Mouse (Mus musculus) cerebellum, adult 9-11 months (tissue): ENCODE data around the gene Tmem184b.

ENCODE experiments used
- DNase-seq: peaks from one replicate; pipeline ENCODE4 v3.0.0; 2022

Tmem184b gene

DNA sequence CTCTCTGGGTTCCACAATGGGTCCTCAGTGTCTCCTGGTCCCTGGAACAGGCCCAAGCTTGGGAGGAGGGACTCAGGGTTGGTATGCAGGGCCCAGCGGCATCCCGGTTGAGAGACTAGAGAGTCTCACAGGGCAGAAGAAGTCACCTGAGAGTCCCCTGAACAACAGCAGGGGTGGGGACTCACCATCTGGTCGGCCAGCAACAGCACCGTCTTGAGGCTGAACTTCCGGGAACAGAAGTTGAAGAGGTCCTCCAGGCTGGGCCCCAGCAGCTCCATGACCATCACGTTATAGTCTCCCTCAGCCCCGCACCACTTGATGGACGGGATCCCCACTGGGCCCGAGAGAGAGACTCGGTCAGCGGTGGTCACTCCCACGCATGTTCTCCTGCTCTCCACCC is 26.2 kb upstream of the Tmem184b start:
- no peak for DNase-seq

- no peak for DNase-seq
These were observed 25.2 kb upstream of the Tmem184b start for GRCm38 (mm10) chr15:79428616-79429015.

- no peak for DNase-seq
These were observed 24.1 kb upstream of the Tmem184b start for GRCm38 (mm10) chr15:79427516-79427915.

GRCm38 (mm10) chr15:79425516-79425915 is 22.1 kb upstream of the Tmem184b start:
- no peak for DNase-seq

- no peak for DNase-seq
These were observed 21.2 kb upstream of the Tmem184b start for GRCm38 (mm10) chr15:79424602-79425001.

DNA sequence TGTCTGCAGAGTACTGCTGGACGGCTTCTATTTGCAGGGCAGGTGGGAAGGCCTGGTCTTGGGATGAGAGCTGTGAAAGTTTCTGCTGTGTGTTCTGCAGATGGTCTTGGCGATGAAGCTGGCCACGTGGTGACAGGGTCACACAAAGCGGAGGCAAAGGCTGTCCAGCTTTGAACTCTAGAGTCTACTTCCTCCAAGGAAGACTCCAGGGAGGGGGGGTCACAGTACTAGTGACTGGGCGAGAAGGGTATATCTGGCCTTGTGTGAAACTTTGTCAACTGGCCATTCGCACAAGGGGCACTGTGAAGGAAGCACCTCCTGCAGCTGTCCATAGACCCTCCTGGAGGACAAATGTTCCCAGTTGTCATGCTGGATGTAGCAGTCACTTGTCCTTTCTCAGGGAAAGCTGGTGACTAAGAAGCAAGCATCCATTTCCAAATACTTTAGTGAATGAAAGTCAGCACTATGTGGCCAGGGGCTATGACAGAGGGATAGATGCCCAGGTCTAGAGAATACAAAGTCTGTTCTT is 19.4 kb upstream of the Tmem184b start:
- no peak for DNase-seq

- DNase-seq = no peak
These were observed 15.3 kb upstream of the Tmem184b start for GRCm38 (mm10) chr15:79418677-79419076.

- no peak for DNase-seq
These were observed 14.9 kb upstream of the Tmem184b start for GRCm38 (mm10) chr15:79418265-79418664.

DNA sequence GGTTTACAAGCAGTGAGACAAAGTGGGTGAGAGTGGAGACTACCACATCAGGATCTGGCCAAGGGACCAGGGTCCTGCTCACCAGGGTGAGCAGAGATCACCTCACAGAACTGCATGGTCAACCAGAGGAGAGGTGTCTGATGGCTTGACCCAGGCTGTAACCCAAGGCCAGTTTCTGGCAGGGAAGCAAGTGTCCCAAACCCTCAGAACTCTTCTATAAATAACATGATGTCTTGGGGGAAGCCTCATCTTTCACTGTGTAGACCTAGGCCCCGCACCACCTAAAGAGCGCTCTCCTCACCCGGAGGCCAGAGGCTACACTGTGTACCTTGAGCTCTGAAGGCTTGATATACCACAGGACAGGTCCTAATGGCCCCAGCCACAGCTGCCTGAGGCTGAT is 14.0 kb upstream of the Tmem184b start:
- no peak for DNase-seq

GRCm38 (mm10) chr15:79416460-79417085 is 13.2 kb upstream of the Tmem184b start:
- DNase-seq = no peak

DNA sequence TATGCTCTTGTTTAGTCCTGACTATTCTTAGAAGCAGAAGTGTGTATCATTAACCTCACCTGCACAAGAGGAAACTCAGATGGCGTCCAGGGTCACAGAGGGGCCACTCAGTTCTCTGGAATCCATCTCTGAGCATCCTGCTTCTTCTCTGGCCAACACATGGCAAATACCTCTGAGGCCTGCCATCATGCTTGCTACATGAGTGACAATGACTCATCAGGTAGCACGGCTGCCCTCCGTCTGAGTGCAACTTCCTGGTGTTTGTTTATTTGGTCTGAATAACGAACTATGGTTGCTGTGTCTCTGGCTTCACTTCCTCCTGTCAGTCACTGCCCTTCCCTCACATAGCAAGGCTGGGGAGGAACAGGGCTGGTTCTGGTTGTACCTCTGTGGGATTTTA is 11.1 kb upstream of the Tmem184b start:
- DNase-seq = no peak

DNA sequence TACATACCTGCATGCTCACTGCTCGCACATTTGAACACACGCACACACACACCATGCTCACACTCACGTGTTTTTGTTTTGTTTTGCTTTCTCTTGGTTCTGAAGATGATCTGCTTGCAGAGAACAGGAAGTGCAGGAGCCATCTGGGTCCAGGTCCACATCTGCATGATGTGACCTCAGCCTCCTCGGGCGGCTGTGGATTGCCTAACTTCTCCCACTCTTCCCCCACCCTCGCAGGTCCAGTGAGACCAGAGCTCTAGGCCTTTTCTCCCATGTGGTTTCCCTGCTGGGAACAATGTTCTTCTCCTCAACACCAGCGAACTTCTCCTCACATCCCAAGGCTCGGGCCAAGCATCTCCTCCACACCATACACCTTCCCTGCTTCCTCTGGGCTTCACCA is 10.4 kb upstream of the Tmem184b start:
- DNase-seq = no peak

DNA sequence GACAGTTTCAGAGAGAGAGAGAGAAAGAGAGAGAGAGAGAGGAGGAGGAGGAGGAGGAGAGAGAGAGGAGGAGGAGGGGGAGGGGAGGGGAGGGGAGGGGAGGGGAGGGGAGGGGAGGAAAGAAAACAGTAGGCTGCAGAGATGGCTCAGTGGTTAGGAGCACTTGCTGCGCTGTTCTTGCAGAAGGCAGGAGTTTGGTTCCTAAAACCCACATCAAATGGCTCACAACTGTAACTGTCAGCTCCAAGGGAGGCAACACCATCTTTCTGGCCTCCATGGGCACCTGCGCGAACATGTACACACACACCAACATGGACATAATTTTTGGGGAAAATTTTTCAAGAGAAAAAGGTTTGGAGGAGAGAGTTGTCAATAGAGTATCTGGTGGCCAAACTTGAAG is 9.8 kb upstream of the Tmem184b start:
- no peak for DNase-seq

DNA sequence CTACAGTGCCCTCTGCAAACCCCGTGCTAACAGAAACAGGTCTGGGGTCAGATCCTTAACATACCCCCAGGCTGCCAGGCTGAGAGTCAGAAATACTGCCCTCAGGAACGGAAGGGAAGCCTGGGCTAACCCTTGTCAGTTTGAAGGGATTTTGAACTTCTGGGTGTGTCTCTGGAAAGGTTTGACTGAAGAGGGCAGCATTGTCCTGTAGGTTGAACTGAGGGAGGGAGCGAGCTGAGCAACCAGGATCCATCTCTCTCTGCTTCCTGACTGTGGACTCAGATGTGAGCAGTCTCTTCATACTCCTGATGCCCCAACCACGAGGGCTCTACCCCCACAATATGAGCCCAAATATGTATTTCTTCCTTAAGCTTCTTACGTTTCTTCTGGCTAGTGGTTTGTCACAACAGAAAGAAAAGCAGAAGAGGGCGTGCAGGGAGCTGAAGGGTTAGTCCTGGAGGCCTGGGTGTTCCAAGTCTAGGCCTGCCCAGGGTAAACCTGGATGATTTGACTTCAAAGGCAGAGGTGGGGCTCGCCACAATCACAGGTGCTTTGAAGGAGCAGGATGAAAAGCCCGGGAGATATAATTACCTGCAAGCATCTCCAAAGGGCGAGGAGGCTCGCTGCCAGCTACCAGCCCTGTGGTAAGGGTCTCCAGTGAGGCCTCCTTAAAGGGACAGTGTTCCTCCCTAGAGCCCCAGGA is 8.1 kb upstream of the Tmem184b start:
- no peak for DNase-seq

- DNase-seq = no peak
These were observed 5.8 kb upstream of the Tmem184b start for GRCm38 (mm10) chr15:79409077-79409573.

DNA sequence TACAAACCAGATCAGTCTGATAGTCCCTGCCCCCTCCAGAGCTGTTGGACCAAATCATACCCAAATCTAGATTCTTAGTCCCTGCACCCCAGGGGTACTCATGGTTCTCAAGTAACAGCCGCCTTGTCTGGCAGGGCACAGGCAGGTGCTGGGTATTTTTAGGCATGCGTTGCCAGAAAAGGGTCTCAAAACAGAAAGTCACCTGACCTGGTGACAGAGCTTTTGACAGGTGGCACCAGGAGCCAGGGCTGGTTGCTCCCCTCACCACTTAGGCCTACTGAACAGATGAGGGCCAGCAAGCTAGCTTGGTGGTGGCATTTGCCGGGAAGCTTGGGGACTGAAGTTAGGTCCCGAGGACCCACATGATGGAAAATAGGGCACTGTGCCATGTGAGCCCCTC is 3.2 kb upstream of the Tmem184b start:
- no peak for DNase-seq

- no peak for DNase-seq
These were observed 908 bp upstream of the Tmem184b start for GRCm38 (mm10) chr15:79404277-79404676.

- DNase-seq = no peak
These were observed 418 bp upstream of the Tmem184b start for GRCm38 (mm10) chr15:79403763-79404210.

GRCm38 (mm10) chr15:79402176-79402575 is 1.2 kb downstream of the Tmem184b start:
- no peak for DNase-seq

DNA sequence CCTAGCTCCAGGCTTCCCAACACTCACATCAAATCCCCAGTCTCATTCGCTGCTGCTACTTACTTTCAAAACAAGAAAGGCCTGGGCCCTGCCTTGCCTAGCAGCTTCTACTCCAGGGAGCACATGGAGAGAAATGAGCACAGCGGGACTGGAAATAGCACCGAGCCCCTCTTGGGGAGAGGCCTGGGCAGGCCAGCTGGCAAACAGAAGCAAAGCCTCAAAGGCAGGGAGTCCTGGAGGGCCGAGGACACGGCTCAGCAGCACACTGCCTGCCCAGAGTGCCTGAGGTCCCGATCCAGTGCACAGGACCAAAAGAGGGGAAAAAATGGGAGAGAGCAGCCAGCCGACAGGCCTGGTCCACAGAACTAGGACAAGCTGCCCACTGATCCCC is 2.4 kb downstream of the Tmem184b start:
- peak; percentile 47 for DNase-seq

- no peak for DNase-seq
These were observed 3.0 kb downstream of the Tmem184b start for GRCm38 (mm10) chr15:79400134-79400974.

- DNase-seq = no peak
These were observed 3.9 kb downstream of the Tmem184b start for GRCm38 (mm10) chr15:79399231-79400052.
